Mouse (Mus musculus) intestine, postnatal 0 days (tissue): ENCODE results near the gene Usp48. TPM values are rescaled to one million over a fixed set of nuclear protein-coding genes. Genes with fewer than 3 reads are reported as not detected.
"Not testable (repeated sequence)": the region's sequence is repeated elsewhere in the genome, so short reads cannot be mapped to it uniquely, and the experiment has no call there.

Source experiments
- ATAC-seq: fragments of 200-750 bp; cut with Nextera tagmentation; 2 replicates; pipeline ENCODE4 v1.8.0; 2017; ENCODE audit warnings: mild to moderate bottlenecking, moderate TSS enrichment, moderate library complexity
- H3K27ac ChIP-seq: fragments of 300-500 bp; sonication (generic); 2 replicates; pipeline ENCODE4 v1.5.1; 2014; ENCODE audit warnings: mild to moderate bottlenecking, low read depth, low read length, moderate library complexity
- H3K27me3 ChIP-seq: fragments of 300-500 bp; sonication (generic); replicated peaks from 2 replicates; pipeline ENCODE4 v1.6.1; 2014; ENCODE audit warnings: low read length, mixed read lengths; ENCODE audit not compliant: control insufficient read depth, insufficient read depth
- H3K36me3 ChIP-seq: fragments of 300-500 bp; sonication (generic); 2 replicates; pipeline ENCODE4 v1.6.1; 2014; ENCODE audit warnings: mild to moderate bottlenecking, moderate library complexity; ENCODE audit not compliant: control insufficient read depth, insufficient read depth
- H3K4me1 ChIP-seq: fragments of 300-500 bp; sonication (generic); replicated peaks from 2 replicates; pipeline ENCODE4 v1.6.1; 2014; ENCODE audit warnings: antibody characterized with exemption, low read length, mixed read lengths; ENCODE audit not compliant: control insufficient read depth, insufficient read depth
- H3K4me2 ChIP-seq: fragments of 300-500 bp; sonication (generic); replicated peaks from 2 replicates; pipeline ENCODE4 v1.6.1; 2014; ENCODE audit warnings: low read depth, mild to moderate bottlenecking, moderate library complexity
- H3K4me3 ChIP-seq: fragments of 300-500 bp; sonication (generic); 2 replicates; pipeline ENCODE4 v1.5.1; 2014; ENCODE audit warnings: low read depth, low read length
- H3K9ac ChIP-seq: fragments of 300-500 bp; sonication (generic); 2 replicates; pipeline ENCODE4 v1.6.1; 2014; ENCODE audit warnings: mild to moderate bottlenecking, low read depth, low read length
- H3K9me3 ChIP-seq: fragments of 300-500 bp; sonication (generic); 2 replicates; pipeline ENCODE4 v1.6.1; 2016; ENCODE audit warnings: mixed run types; ENCODE audit not compliant: control insufficient read depth
- CTCF ChIP-seq: sonication (generic); IDR thresholded peaks from 2 replicates; pipeline ENCODE4 v1.5.1; 2016; ENCODE audit warnings: low read depth, mild to moderate bottlenecking, control low read depth, antibody characterized with exemption, moderate library complexity
- WGBS: fragments of 180-500 bp; shearing (Covaris S2); extraction: QIAGEN DNeasy Blood & Tissue Kit; methylation state at CpG from one replicate; pipeline ENCODE4 v1.1.7; 2014; 5-methylcytosine and 5-hydroxymethylcytosine counted together
- polyA plus RNA-seq: library from polyadenylated mRNA; unstranded; fragments of >200 nt; fragmentation: Nextera tagmentation; extraction: Ambion mirVana; gene quantifications from 2 replicates; pipeline ENCODE4 v1.2.1, GENCODE M21; 2015

Gene Usp48
- polyA plus RNA-seq, 1 experiment from 2014 or later, result 33.3 TPM

DNA sequence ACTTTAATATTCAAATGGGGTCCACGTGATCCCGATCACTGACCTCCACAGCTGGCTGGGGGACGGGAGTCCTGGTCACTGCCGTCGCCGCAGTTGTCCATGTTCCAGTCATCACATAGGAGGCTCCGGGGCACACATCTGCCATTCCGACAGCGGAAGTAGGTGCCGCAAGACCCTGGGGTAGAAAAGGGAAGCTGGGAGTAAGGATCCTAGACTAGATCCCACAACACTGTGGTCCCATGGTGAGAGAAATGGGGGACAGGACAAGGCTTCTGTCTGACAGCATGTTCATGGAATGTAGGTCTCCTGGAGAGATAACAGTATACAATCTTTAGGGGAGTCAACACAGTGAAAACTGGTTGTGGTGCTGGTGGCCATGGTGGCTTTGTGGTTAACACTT is 19.1 kb upstream of the Usp48 start, which contains the start of gene Ldlrad2:
TSS of gene Ldlrad2 (minus strand) at position 101 of the 400 bp plus-strand sequence.
- TF ChIP-seq CTCF, result no peak
- WGBS, result 89% methylated on average over 10 of the region's 10 CpGs
- H3K4me3 ChIP-seq, result no peak within 1 kb of the TSS
- H3K27ac ChIP-seq, result no peak within 1 kb of the TSS
- no peaks in the 10 kb centered on the region for H3K4me1 ChIP-seq
- H3K36me3 ChIP-seq, result peaks cover 8% of the 10 kb centered on the region; the same call in 1 of the 2 replicates
- no peak for ATAC-seq
- H3K4me2 ChIP-seq, result no peak within 1 kb of the TSS
- H3K27me3 ChIP-seq, result 0 out of 2 replicates have a peak, but pooled peaks cover 2% of the 10 kb centered on the region
- H3K9me3 ChIP-seq, result no peaks in the 10 kb centered on the region
- H3K9ac ChIP-seq, result no peak within 1 kb of the TSS

DNA sequence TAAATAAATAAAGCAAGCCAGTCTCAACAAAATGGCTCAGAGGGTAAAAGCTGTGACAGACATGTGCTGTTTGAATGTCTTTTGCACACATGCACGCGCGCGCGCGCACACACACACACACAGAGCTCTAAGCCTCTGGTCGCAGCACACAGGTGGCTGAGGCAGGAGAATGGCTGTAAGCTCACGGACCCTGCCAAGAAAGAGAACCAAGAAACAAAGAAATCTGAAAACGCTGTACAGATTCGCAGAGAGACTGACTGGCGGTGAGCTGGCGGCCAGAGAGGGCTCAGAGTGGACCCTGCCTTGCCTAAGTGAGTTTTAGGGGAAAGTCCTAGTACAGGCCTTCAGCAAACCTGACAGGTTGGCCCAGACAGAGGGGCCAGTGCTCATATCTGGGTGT is 16.1 kb upstream of the Usp48 start:
- H3K9me3 ChIP-seq, result no peaks in the 10 kb centered on the region
- no peaks in the 10 kb centered on the region for H3K36me3 ChIP-seq
- 97% methylated on average over 12 of the region's 12 CpGs for WGBS
- H3K27ac ChIP-seq, result no peak overlapping the region
- TF ChIP-seq CTCF, result no peak
- H3K4me2 ChIP-seq, result no peak overlapping the region
- no peak overlapping the region for H3K4me3 ChIP-seq
- no peaks in the 10 kb centered on the region for H3K4me1 ChIP-seq
- H3K27me3 ChIP-seq, result 0 out of 2 replicates have a peak, but pooled peaks cover 2% of the 10 kb centered on the region
- no peak overlapping the region for H3K9ac ChIP-seq
- ATAC-seq, result no peak

DNA sequence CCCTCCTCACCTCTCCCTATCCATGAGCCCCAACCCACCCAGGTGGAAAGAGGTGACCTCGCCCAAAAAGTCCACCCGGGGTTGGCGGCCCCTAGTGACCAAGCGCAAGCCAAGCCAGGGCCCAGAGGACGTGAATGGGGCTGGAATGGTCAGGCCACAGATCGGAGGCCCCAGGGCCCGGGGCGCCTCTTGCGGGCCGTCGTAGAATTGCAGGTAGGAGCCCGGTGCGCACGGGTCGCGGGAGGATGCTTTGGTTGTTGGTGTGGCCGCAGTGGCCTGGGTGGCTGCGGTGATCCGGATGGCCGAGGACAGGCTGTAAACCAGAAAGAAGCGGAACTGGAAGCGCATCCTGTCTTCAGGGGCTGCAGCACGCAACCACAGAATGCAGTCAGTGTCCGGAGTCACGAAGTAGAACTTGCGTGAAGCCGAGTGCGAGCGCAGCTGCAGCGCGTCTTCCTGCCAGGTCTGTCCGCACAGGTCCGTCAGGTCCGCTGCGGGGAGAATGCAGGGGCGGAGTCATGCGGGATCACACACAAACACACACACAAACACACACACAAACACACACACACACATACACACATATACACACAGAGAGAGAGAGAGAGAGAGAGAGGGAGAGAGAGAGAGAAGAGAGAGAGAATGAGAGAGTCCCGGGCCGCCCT is 15.2 kb upstream of the Usp48 start:
- H3K4me1 ChIP-seq, result no peaks in the 10 kb centered on the region
- 0 out of 2 replicates have a peak, but pooled peaks cover 2% of the 10 kb centered on the region for H3K27me3 ChIP-seq
- no peak overlapping the region for H3K9ac ChIP-seq
- peak overlapping the region; percentile 24; the same call in 1 of the 2 replicates for H3K4me3 ChIP-seq
- no peaks in the 10 kb centered on the region for H3K36me3 ChIP-seq
- 4% methylated on average over 39 of the region's 39 CpGs for WGBS
- peak overlapping the region; percentile 59 for H3K4me2 ChIP-seq
- no peak for ATAC-seq
- TF ChIP-seq CTCF, result peak; percentile 85
- no peaks in the 10 kb centered on the region for H3K9me3 ChIP-seq
- no peak overlapping the region for H3K27ac ChIP-seq

DNA sequence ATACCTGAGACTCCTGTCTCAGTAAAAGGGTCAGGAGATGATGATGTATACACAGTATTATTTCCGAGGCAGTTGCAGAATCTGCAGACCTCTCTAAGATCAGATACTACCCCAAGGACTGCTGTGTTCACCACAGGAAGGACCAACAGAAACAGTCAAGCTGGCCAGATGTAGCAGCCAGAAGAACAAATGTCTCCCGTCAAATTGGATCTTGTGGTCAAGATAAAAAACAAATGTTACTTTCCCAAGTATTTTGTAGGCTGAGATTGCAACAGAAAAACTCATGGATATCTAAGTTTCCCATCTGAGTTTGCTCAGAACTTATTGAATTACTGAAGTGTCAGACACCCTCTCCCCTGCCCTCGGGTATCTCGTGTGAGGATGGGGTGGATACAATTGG is 13.8 kb upstream of the Usp48 start:
- Histone ChIP-seq H3K27me3 (0 out of 2 replicates have a peak, but pooled peaks cover 2% of the 10 kb centered on the region), H3K4me1 (no peaks in the 10 kb centered on the region), H3K27ac (no peak overlapping the region), H3K4me2 (no peak overlapping the region), H3K4me3 (no peak overlapping the region), H3K36me3 (no peaks in the 10 kb centered on the region), H3K9ac (no peak overlapping the region), H3K9me3 (no peaks in the 10 kb centered on the region)
- 58% methylated on average over 4 of the region's 4 CpGs for WGBS
- ATAC-seq, result no peak
- TF ChIP-seq CTCF, result no peak

DNA sequence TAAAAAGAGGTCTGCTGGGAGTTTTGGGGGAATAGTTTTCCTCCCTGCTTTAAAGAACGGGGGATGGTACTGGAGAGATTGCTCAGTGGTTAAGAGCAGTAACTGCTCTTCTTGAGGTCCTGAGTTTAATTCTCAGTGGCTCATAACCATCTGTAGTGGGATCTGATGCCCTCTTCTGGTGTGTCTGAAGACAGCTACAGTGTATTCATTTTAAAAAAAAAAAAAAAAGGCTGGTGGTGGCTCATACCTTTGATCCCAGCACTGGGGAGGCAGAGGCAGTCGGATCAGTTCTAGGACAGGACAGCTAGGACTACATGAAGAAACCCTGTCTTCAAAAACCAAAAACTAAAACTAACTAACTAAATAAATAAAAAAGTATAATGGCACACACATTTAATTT is 13.3 kb upstream of the Usp48 start:
- H3K27ac ChIP-seq, result no peak overlapping the region
- TF ChIP-seq CTCF, result no peak
- no peaks in the 10 kb centered on the region for H3K9me3 ChIP-seq
- H3K4me3 ChIP-seq, result no peak overlapping the region
- H3K9ac ChIP-seq, result no peak overlapping the region
- 0 out of 2 replicates have a peak, but pooled peaks cover 2% of the 10 kb centered on the region for H3K27me3 ChIP-seq
- no peaks in the 10 kb centered on the region for H3K36me3 ChIP-seq
- H3K4me2 ChIP-seq, result no peak overlapping the region
- ATAC-seq, result no peak
- WGBS, result 83% methylated on average over 2 of the region's 2 CpGs
- H3K4me1 ChIP-seq, result no peaks in the 10 kb centered on the region

DNA sequence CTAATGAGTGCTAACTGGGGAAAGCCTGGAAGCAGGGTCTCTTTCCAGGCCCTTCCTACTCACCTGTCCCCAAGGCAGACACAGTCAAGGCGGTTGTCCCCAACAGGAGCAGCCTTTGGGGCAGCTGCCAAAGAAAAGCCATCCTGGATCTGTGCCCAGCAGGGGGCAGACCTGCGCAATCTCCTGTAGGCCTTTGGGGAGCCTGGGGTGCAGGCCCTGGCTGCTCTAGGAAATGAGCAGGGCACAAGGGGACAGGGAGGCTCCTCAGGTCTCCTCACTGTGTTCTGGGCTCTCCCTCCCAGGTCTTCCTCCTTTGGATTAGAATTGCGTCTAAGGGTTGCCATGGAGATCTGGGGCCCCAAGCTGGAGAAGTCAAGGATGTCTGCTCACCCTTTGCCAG is 11.7 kb upstream of the Usp48 start:
- no peaks in the 10 kb centered on the region for H3K36me3 ChIP-seq
- peak; percentile 67 for TF ChIP-seq CTCF
- no peak overlapping the region for H3K27ac ChIP-seq
- no peaks in the 10 kb centered on the region for H3K4me1 ChIP-seq
- H3K9ac ChIP-seq, result no peak overlapping the region
- no peaks in the 10 kb centered on the region for H3K9me3 ChIP-seq
- ATAC-seq, result no peak
- H3K4me2 ChIP-seq, result no peak overlapping the region
- no peak overlapping the region for H3K4me3 ChIP-seq
- H3K27me3 ChIP-seq, result 0 out of 2 replicates have a peak, but pooled peaks cover 2% of the 10 kb centered on the region
- 41% methylated on average over 3 of the region's 3 CpGs for WGBS

DNA sequence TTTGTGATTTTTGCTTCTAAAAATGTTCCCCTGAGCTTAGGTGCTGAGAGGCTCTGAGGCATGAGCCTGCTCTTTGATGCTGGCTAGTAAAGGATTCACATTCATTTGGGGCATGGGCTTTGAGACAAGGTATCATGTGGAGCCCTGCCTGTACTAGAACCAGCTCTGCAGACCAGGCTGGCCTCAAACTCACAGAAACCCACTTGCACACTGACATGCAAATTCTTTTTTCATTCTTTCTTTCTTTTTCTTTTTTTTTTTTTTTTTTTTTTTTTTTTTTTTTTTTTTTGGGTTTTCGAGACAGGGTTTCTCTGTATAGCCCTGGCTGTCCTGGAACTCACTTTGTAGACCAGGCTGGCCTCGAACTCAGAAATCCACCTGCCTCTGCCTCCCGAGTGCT is 4.5 kb upstream of the Usp48 start:
- H3K4me3 ChIP-seq, H3K4me2 ChIP-seq, H3K27ac ChIP-seq, H3K4me1 ChIP-seq, H3K9ac ChIP-seq, H3K27me3 ChIP-seq, ATAC-seq, H3K9me3 ChIP-seq, H3K36me3 ChIP-seq: not testable (repeated sequence)
- WGBS, result 79% methylated on average over 2 of the region's 3 CpGs
